Mouse (Mus musculus) thymus, adult 2 months (tissue): Measurements from ENCODE around the gene Tec. TPM values are rescaled to one million over a fixed set of nuclear protein-coding genes. Genes with fewer than 3 reads are reported as not detected.

Source experiments
- DNase-seq: peaks from one replicate; pipeline ENCODE4 v3.0.0; 2021
- H3K27ac ChIP-seq: fragments of 200-500 bp; 2 replicates; pipeline ENCODE4 v1.5.1; 2012; ENCODE audit warnings: low read length, control low read depth; ENCODE audit not compliant: control insufficient read depth, insufficient read depth
- H3K27me3 ChIP-seq: fragments of 200-500 bp; 2 replicates; pipeline ENCODE4 v1.6.1; 2012; ENCODE audit warnings: mild to moderate bottlenecking, low read length, moderate library complexity, mixed read lengths; ENCODE audit not compliant: control insufficient read depth, insufficient read depth
- H3K36me3 ChIP-seq: fragments of 200-500 bp; 2 replicates; pipeline ENCODE4 v1.6.1; 2012; ENCODE audit warnings: mild to moderate bottlenecking, low read length, moderate library complexity; ENCODE audit not compliant: control insufficient read depth, insufficient read depth
- H3K4me1 ChIP-seq: fragments of 200-500 bp; replicated peaks from 2 replicates; pipeline ENCODE4 v1.6.1; 2012; ENCODE audit warnings: low read length; ENCODE audit not compliant: control insufficient read depth, insufficient read depth
- H3K4me3 ChIP-seq: fragments of 200-500 bp; 2 replicates; pipeline ENCODE4 v1.5.1; 2012; ENCODE audit warnings: mild to moderate bottlenecking, low read length, control low read depth, moderate library complexity; ENCODE audit not compliant: control insufficient read depth, insufficient read depth
- CTCF ChIP-seq: fragments of 200-500 bp; IDR thresholded peaks from 2 replicates; pipeline ENCODE4 v1.5.1; 2012; ENCODE audit warnings: mild to moderate bottlenecking, control low read depth, low read length, moderate library complexity, borderline replicate concordance; ENCODE audit not compliant: control insufficient read depth, poor library complexity, insufficient read depth; ENCODE audit errors: extremely low read depth
- POLR2A ChIP-seq: fragments of 200-500 bp; IDR thresholded peaks from 2 replicates; pipeline ENCODE4 v1.6.1; 2012; ENCODE audit warnings: mild to moderate bottlenecking, low read length, control low read depth, moderate library complexity; ENCODE audit not compliant: control insufficient read depth, poor library complexity, insufficient read depth; ENCODE audit errors: extremely low read depth
- WGBS: fragments of 180-500 bp; shearing (Covaris S2); methylation state at CpG from one replicate; pipeline ENCODE4 v1.1.7; 2018; 5-methylcytosine and 5-hydroxymethylcytosine counted together
- polyA plus RNA-seq: library from polyadenylated mRNA; depleted of rRNA; stranded (reverse); fragments of >200 nt; gene quantifications from 2 replicates; pipeline ENCODE4 v1.2.3, GENCODE M21; 2012

Gene Tec
- polyA plus RNA-seq, 1 experiment = 18.3 TPM

GRCm38 (mm10) chr5:72838976-72839375, 29.3 kb downstream of the Tec start:
- TF ChIP-seq POLR2A (no peak), CTCF (no peak)
- H3K4me3 ChIP-seq = no peak overlapping the region
- H3K4me1 ChIP-seq = peaks cover 5% of the 10 kb centered on the region
- no peak for DNase-seq
- H3K27me3 ChIP-seq = no peaks in the 10 kb centered on the region
- 95% methylated on average over 2 of the region's 2 CpGs for WGBS
- no peak overlapping the region for H3K27ac ChIP-seq
- no peaks in the 10 kb centered on the region for H3K36me3 ChIP-seq

GRCm38 (mm10) chr5:72835656-72836055, 32.6 kb downstream of the Tec start:
- DNase-seq = no peak
- no peak overlapping the region for H3K27ac ChIP-seq
- H3K27me3 ChIP-seq = no peaks in the 10 kb centered on the region
- H3K36me3 ChIP-seq = no peaks in the 10 kb centered on the region
- H3K4me3 ChIP-seq = no peak overlapping the region
- H3K4me1 ChIP-seq = peaks cover 18% of the 10 kb centered on the region
- WGBS = 98% methylated on average over 3 of the region's 3 CpGs
- TF ChIP-seq CTCF (no peak), POLR2A (no peak)

DNA sequence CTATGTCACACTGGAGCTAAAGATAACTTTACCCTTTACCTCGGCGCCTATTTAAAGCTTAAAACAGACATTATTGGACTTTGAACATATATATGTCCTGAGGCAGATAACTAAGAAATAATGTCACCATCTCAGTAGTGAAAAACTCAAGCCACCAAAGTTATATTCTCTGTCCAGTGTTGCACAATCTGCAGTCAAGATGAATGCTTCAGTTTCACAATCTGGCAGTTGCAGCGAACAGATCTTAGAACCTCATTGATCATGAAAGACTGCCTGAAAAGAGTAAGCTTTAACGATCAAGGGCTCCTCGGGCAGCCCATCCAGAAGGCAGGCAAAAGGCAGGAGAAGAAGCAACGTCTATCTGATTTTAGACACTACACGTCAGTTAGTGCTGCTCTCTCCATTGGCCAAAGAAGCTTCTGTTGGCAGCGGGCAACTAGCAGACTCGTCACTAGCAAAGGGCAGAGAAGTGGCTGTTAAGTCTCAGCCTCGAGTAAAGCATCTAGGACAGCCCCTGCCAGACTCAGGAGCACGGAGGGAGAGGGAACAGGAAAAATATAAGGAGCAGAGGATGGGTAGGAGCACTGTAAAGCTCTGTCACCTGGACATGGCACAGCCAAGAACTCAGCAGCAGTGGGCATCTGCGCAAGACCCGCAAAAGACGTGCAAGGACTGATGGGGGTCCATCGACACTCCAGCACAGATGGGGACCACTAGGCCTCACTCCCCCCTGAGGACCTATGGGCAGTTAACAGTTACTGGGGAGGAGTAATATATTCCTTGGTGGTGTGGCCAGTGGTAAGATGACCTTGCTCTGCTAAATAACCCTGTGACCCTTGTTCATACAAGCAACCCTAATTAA, 35.1 kb downstream of the Tec start:
- WGBS = 38% methylated on average over 15 of the region's 15 CpGs
- TF ChIP-seq CTCF = no peak
- TF ChIP-seq POLR2A = no peak
- H3K4me1 ChIP-seq = peaks cover 24% of the 10 kb centered on the region
- DNase-seq = no peak
- no peaks in the 10 kb centered on the region for H3K36me3 ChIP-seq
- H3K27ac ChIP-seq = no peak overlapping the region
- H3K27me3 ChIP-seq = no peaks in the 10 kb centered on the region
- no peak overlapping the region for H3K4me3 ChIP-seq

DNA sequence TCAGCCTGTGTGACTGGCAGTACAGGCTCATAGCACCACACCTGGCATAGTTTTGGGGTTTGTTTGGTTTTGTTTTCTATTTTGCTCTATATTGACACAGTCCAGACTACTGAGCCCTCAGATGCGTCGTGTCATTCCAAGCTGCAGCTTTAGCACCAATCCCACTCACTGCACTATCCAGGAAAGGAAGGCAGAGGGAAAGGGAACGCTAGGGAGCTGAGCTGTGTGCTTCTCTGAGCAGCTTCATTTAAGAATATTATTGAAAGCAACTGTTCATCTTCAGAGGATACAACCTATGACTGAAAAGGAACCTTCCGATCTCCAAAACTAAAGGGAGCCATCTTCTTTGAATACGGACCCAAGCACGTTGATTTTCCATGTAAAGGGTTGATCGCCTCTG, 36.1 kb downstream of the Tec start:
- TF ChIP-seq CTCF (no peak), POLR2A (no peak)
- Histone ChIP-seq H3K27ac (peak overlapping the region; percentile 56; the same call in 1 of the 2 replicates), H3K4me1 (peaks cover 24% of the 10 kb centered on the region), H3K27me3 (no peaks in the 10 kb centered on the region), H3K4me3 (no peak overlapping the region), H3K36me3 (no peaks in the 10 kb centered on the region)
- 74% methylated on average over 7 of the region's 7 CpGs for WGBS
- no peak for DNase-seq

DNA sequence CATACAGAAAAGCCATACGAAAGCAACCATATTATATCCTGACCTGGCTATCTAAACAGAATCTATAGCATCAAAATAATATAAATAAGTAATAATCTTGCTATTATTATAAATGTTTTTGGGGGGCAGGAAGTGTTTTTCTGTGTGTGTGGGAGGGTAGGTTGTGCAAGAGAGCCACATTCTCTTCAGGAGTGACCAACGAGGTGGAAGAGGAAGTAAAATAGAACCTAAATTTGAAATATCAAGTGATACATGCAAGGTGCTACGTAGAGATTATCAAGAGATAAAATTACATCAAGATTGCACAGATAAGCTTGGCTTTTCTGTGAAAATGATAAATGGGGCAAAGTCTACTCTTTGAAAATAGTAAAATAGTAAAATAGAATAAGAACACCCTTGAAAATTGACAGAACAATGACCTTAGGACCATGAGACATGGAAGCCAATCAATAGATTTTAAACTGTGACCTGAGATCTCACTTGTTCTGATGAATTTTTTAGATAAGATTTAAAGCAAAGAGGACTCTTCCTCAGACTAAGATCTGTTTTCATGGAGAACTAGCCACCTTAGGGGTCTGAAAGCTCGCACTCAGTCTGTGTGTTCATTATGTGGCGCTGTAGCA, 37.2 kb downstream of the Tec start:
- TF ChIP-seq CTCF (no peak), POLR2A (no peak)
- Histone ChIP-seq H3K4me1 (peaks cover 24% of the 10 kb centered on the region), H3K4me3 (no peak overlapping the region), H3K27ac (no peak overlapping the region), H3K36me3 (no peaks in the 10 kb centered on the region), H3K27me3 (no peaks in the 10 kb centered on the region)
- DNase-seq = no peak
- WGBS = 80% methylated on average over 5 of the region's 5 CpGs

GRCm38 (mm10) chr5:72829506-72830067, 38.7 kb downstream of the Tec start:
- Histone ChIP-seq H3K36me3 (no peaks in the 10 kb centered on the region), H3K4me1 (peaks cover 22% of the 10 kb centered on the region), H3K27me3 (no peaks in the 10 kb centered on the region), H3K4me3 (no peak overlapping the region), H3K27ac (no peak overlapping the region)
- 77% methylated on average over 7 of the region's 7 CpGs for whole genome bisulfite sequencing
- no peak for TF ChIP-seq POLR2A
- no peak for TF ChIP-seq CTCF
- DNase-seq = no peak
